Mouse (Mus musculus): Measurements from ENCODE around the gene Dbx2. TPM values are rescaled to one million over a fixed set of nuclear protein-coding genes. Genes with fewer than 3 reads are reported as not detected.
A peak's percentile ranks its signal among the peaks of the same experiment; 100 is the strongest.

The Dbx2 gene
- polyA plus RNA-seq (2014; fragmentation: Nextera tagmentation; extraction: Ambion mirVana) = not detected in 2 replicates

- no peak within 1 kb of the TSS for H3K9ac ChIP-seq (ENCODE audit: low read length)
- H3K4me1 ChIP-seq (ENCODE audit: control insufficient read depth in 2 of 2, insufficient read depth in 2 of 2, low read length in 2 of 2) = peaks cover 2 to 9% of the 10 kb centered on the region in 2 experiments; a peak in 2 of 4 replicates
- H3K4me2 ChIP-seq (ENCODE audit: low read length) = peak within 1 kb of the TSS; percentile 70
- H3K27me3 ChIP-seq (ENCODE audit: control insufficient read depth, insufficient read depth, low read length) = peaks cover 47% of the 10 kb centered on the region
- no peaks in the 10 kb centered on the region for H3K9me3 ChIP-seq (ENCODE audit: control insufficient read depth, low read length)
- no peaks in the 10 kb centered on the region for H3K36me3 ChIP-seq (ENCODE audit: control insufficient read depth, insufficient read depth, low read length)
- peak within 1 kb of the TSS in 1 of 2 experiments; percentile 41; a peak in 2 of 4 replicates for H3K4me3 ChIP-seq (ENCODE audit: control insufficient read depth in 1 of 2, insufficient read depth in 1 of 2, low read depth in 1 of 2, low read length in 2 of 2)
- H3K27ac ChIP-seq (replicated peaks in 1 of 2; ENCODE audit: control insufficient read depth in 1 of 2, insufficient read depth in 1 of 2, low read depth in 2 of 2, low read length in 2 of 2) = no peak within 1 kb of the TSS
- ATAC-seq (ENCODE audit: insufficient number of reproducible peaks, insufficient read depth, low FRiP score, low read depth) = no peak
- WGBS = 76% methylated on average over 5 of the region's 5 CpGs
Observed at GRCm38 (mm10) chr15:95655860-95656259, at the start of gene Dbx2. Dbx2 (minus strand) TSS chr15:95655960.

- 88% methylated on average over 9 of the region's 9 CpGs for WGBS
- no peak overlapping the region for H3K27ac ChIP-seq (replicated peaks in 1 of 2; ENCODE audit: control insufficient read depth in 1 of 2, insufficient read depth in 1 of 2, low read depth in 2 of 2, low read length in 2 of 2)
- no peak overlapping the region for H3K4me3 ChIP-seq (ENCODE audit: control insufficient read depth in 1 of 2, insufficient read depth in 1 of 2, low read depth in 1 of 2, low read length in 2 of 2)
Observed at GRCm38 (mm10) chr15:95702206-95702605, 46.4 kb upstream of the Dbx2 start.

GRCm38 (mm10) chr15:95701573-95701972, 45.8 kb upstream of the Dbx2 start:
- Histone ChIP-seq H3K9me3 (ENCODE audit: control insufficient read depth, low read length) (no peaks in the 10 kb centered on the region), H3K4me1 (ENCODE audit: control insufficient read depth in 2 of 2, insufficient read depth in 2 of 2, low read length in 2 of 2) (no peaks in the 10 kb centered on the region), H3K27me3 (ENCODE audit: control insufficient read depth, insufficient read depth, low read length) (no peaks in the 10 kb centered on the region), H3K36me3 (ENCODE audit: control insufficient read depth, insufficient read depth, low read length) (no peaks in the 10 kb centered on the region), H3K27ac (replicated peaks in 1 of 2; ENCODE audit: control insufficient read depth in 1 of 2, insufficient read depth in 1 of 2, low read depth in 2 of 2, low read length in 2 of 2) (no peak overlapping the region), H3K4me2 (ENCODE audit: low read length) (no peak overlapping the region), H3K9ac (ENCODE audit: low read length) (no peak overlapping the region), H3K4me3 (ENCODE audit: control insufficient read depth in 1 of 2, insufficient read depth in 1 of 2, low read depth in 1 of 2, low read length in 2 of 2) (no peak overlapping the region)
- 62% methylated on average over 4 of the region's 4 CpGs for WGBS
- no peak for ATAC-seq (ENCODE audit: insufficient number of reproducible peaks, insufficient read depth, low FRiP score, low read depth)

More at GRCm38 (mm10) chr15:95702206-95702605, 46.4 kb upstream of the Dbx2 start:
- H3K9me3 ChIP-seq (ENCODE audit: control insufficient read depth, low read length) = no peaks in the 10 kb centered on the region
- H3K4me2 ChIP-seq (ENCODE audit: low read length) = no peak overlapping the region
- no peak overlapping the region for H3K9ac ChIP-seq (ENCODE audit: low read length)
- no peaks in the 10 kb centered on the region for H3K4me1 ChIP-seq (ENCODE audit: control insufficient read depth in 2 of 2, insufficient read depth in 2 of 2, low read length in 2 of 2)
- H3K27me3 ChIP-seq (ENCODE audit: control insufficient read depth, insufficient read depth, low read length) = no peaks in the 10 kb centered on the region
- no peak for ATAC-seq (ENCODE audit: insufficient number of reproducible peaks, insufficient read depth, low FRiP score, low read depth)
- H3K36me3 ChIP-seq (ENCODE audit: control insufficient read depth, insufficient read depth, low read length) = no peaks in the 10 kb centered on the region

- no peak overlapping the region for H3K4me2 ChIP-seq (ENCODE audit: low read length)
- whole genome bisulfite sequencing = 81% methylated on average over 12 of the region's 12 CpGs
- H3K36me3 ChIP-seq (ENCODE audit: control insufficient read depth, insufficient read depth, low read length) = no peaks in the 10 kb centered on the region
- H3K27ac ChIP-seq (replicated peaks in 1 of 2; ENCODE audit: control insufficient read depth in 1 of 2, insufficient read depth in 1 of 2, low read depth in 2 of 2, low read length in 2 of 2) = no peak overlapping the region
- H3K9ac ChIP-seq (ENCODE audit: low read length) = no peak overlapping the region
- H3K4me1 ChIP-seq (ENCODE audit: control insufficient read depth in 2 of 2, insufficient read depth in 2 of 2, low read length in 2 of 2) = no peaks in the 10 kb centered on the region
- ATAC-seq (ENCODE audit: insufficient number of reproducible peaks, insufficient read depth, low FRiP score, low read depth) = no peak
- no peaks in the 10 kb centered on the region for H3K9me3 ChIP-seq (ENCODE audit: control insufficient read depth, low read length)
- no peak overlapping the region for H3K4me3 ChIP-seq (ENCODE audit: control insufficient read depth in 1 of 2, insufficient read depth in 1 of 2, low read depth in 1 of 2, low read length in 2 of 2)
- no peaks in the 10 kb centered on the region for H3K27me3 ChIP-seq (ENCODE audit: control insufficient read depth, insufficient read depth, low read length)
Observed at GRCm38 (mm10) chr15:95699371-95699770, 43.6 kb upstream of the Dbx2 start.

- H3K36me3 ChIP-seq (ENCODE audit: control insufficient read depth, insufficient read depth, low read length) = no peaks in the 10 kb centered on the region
- H3K27ac ChIP-seq (replicated peaks in 1 of 2; ENCODE audit: control insufficient read depth in 1 of 2, insufficient read depth in 1 of 2, low read depth in 2 of 2, low read length in 2 of 2) = no peak overlapping the region
- ATAC-seq (ENCODE audit: insufficient number of reproducible peaks, insufficient read depth, low FRiP score, low read depth) = no peak
- 0 out of 2 replicates have a peak, but pooled peaks cover 3% of the 10 kb centered on the region for H3K9me3 ChIP-seq (ENCODE audit: control insufficient read depth, low read length)
- 79% methylated on average over 3 of the region's 3 CpGs for WGBS
- H3K9ac ChIP-seq (ENCODE audit: low read length) = no peak overlapping the region
- H3K4me3 ChIP-seq (ENCODE audit: control insufficient read depth in 1 of 2, insufficient read depth in 1 of 2, low read depth in 1 of 2, low read length in 2 of 2) = no peak overlapping the region
- no peaks in the 10 kb centered on the region for H3K27me3 ChIP-seq (ENCODE audit: control insufficient read depth, insufficient read depth, low read length)
- H3K4me1 ChIP-seq (ENCODE audit: control insufficient read depth in 2 of 2, insufficient read depth in 2 of 2, low read length in 2 of 2) = no peaks in the 10 kb centered on the region
- no peak overlapping the region for H3K4me2 ChIP-seq (ENCODE audit: low read length)
Observed at GRCm38 (mm10) chr15:95693759-95694158, 38.0 kb upstream of the Dbx2 start.

- no peak overlapping the region for H3K27ac ChIP-seq (replicated peaks in 1 of 2; ENCODE audit: control insufficient read depth in 1 of 2, insufficient read depth in 1 of 2, low read depth in 2 of 2, low read length in 2 of 2)
- H3K4me2 ChIP-seq (ENCODE audit: low read length) = no peak overlapping the region
- H3K4me3 ChIP-seq (ENCODE audit: control insufficient read depth in 1 of 2, insufficient read depth in 1 of 2, low read depth in 1 of 2, low read length in 2 of 2) = no peak overlapping the region
- 74% methylated on average over 8 of the region's 8 CpGs for WGBS
- no peaks in the 10 kb centered on the region for H3K27me3 ChIP-seq (ENCODE audit: control insufficient read depth, insufficient read depth, low read length)
- no peaks in the 10 kb centered on the region for H3K36me3 ChIP-seq (ENCODE audit: control insufficient read depth, insufficient read depth, low read length)
- H3K9ac ChIP-seq (ENCODE audit: low read length) = no peak overlapping the region
- no peaks in the 10 kb centered on the region for H3K4me1 ChIP-seq (ENCODE audit: control insufficient read depth in 2 of 2, insufficient read depth in 2 of 2, low read length in 2 of 2)
- ATAC-seq (ENCODE audit: insufficient number of reproducible peaks, insufficient read depth, low FRiP score, low read depth) = no peak
- H3K9me3 ChIP-seq (ENCODE audit: control insufficient read depth, low read length) = 0 out of 2 replicates have a peak, but pooled peaks cover 3% of the 10 kb centered on the region
Observed at GRCm38 (mm10) chr15:95691594-95691993, 35.8 kb upstream of the Dbx2 start.

GRCm38 (mm10) chr15:95691129-95691528, 35.4 kb upstream of the Dbx2 start:
- H3K4me1 ChIP-seq (ENCODE audit: control insufficient read depth in 2 of 2, insufficient read depth in 2 of 2, low read length in 2 of 2) = no peaks in the 10 kb centered on the region
- 64% methylated on average over 5 of the region's 5 CpGs for WGBS

GRCm38 (mm10) chr15:95682620-95683019, 26.9 kb upstream of the Dbx2 start:
- no peak for ATAC-seq (ENCODE audit: insufficient number of reproducible peaks, insufficient read depth, low FRiP score, low read depth)

More at GRCm38 (mm10) chr15:95691129-95691528, 35.4 kb upstream of the Dbx2 start:
- no peak overlapping the region for H3K4me3 ChIP-seq (ENCODE audit: control insufficient read depth in 1 of 2, insufficient read depth in 1 of 2, low read depth in 1 of 2, low read length in 2 of 2)
- no peak overlapping the region for H3K9ac ChIP-seq (ENCODE audit: low read length)
- 0 out of 2 replicates have a peak, but pooled peaks cover 3% of the 10 kb centered on the region for H3K9me3 ChIP-seq (ENCODE audit: control insufficient read depth, low read length)
- no peak overlapping the region for H3K27ac ChIP-seq (replicated peaks in 1 of 2; ENCODE audit: control insufficient read depth in 1 of 2, insufficient read depth in 1 of 2, low read depth in 2 of 2, low read length in 2 of 2)
- H3K4me2 ChIP-seq (ENCODE audit: low read length) = no peak overlapping the region
- ATAC-seq (ENCODE audit: insufficient number of reproducible peaks, insufficient read depth, low FRiP score, low read depth) = no peak
- H3K27me3 ChIP-seq (ENCODE audit: control insufficient read depth, insufficient read depth, low read length) = no peaks in the 10 kb centered on the region
- H3K36me3 ChIP-seq (ENCODE audit: control insufficient read depth, insufficient read depth, low read length) = no peaks in the 10 kb centered on the region

More at GRCm38 (mm10) chr15:95682620-95683019, 26.9 kb upstream of the Dbx2 start:
- H3K27me3 ChIP-seq (ENCODE audit: control insufficient read depth, insufficient read depth, low read length) = no peaks in the 10 kb centered on the region
- no peaks in the 10 kb centered on the region; the same call in 1 of the 2 replicates for H3K9me3 ChIP-seq (ENCODE audit: control insufficient read depth, low read length)
- no peak overlapping the region for H3K4me2 ChIP-seq (ENCODE audit: low read length)
- WGBS = 76% methylated on average over 4 of the region's 4 CpGs
- H3K4me1 ChIP-seq (ENCODE audit: control insufficient read depth in 2 of 2, insufficient read depth in 2 of 2, low read length in 2 of 2) = no peaks in the 10 kb centered on the region
- no peaks in the 10 kb centered on the region for H3K36me3 ChIP-seq (ENCODE audit: control insufficient read depth, insufficient read depth, low read length)
- H3K9ac ChIP-seq (ENCODE audit: low read length) = no peak overlapping the region
- H3K4me3 ChIP-seq (ENCODE audit: control insufficient read depth in 1 of 2, insufficient read depth in 1 of 2, low read depth in 1 of 2, low read length in 2 of 2) = no peak overlapping the region
- H3K27ac ChIP-seq (replicated peaks in 1 of 2; ENCODE audit: control insufficient read depth in 1 of 2, insufficient read depth in 1 of 2, low read depth in 2 of 2, low read length in 2 of 2) = no peak overlapping the region
